Mouse (Mus musculus): ENCODE results near the gene Tex21.
"Not testable (repeated sequence)": the region's sequence is repeated elsewhere in the genome, so short reads cannot be mapped to it uniquely, and the experiment has no call there.

DNA sequence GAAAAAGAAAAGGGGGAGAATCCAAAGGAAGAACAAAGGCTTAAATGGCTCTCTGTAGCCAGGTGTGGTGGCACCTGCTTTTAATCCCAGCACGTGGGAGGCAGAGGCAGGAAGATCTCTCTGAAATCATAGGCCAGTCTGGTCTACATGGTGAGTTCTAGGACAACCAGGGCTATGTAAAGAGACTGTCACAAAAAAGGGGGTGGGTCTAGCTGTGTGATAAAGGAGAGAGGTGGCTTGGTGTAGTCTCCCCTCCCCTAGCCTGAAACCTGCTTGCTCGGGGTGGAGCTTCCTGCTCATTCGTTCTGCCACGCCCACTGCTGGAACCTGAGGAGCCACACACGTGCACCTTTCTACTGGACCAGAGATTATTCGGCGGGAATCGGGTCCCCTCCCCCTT lies 24.4 kb downstream of the Tex21 start:
- not testable (repeated sequence) for TF ChIP-seq CTCF (IDR thresholded peaks at IDR 0.05; ENCODE audit: low read depth, low read length); POLR2A (IDR thresholded peaks at IDR 0.05; ENCODE audit: extremely low read depth, insufficient read depth, low read length)

Data from liver, adult 2 months (tissue).